Mouse (Mus musculus) MEL-GATA-1-ER (cell line): ENCODE measurements around the gene Olfr1411.

Experiments used
- DNase-seq: peaks from one replicate; pipeline ENCODE4 v3.0.0-alpha.2; 2012; ENCODE audit warnings: low read depth; ENCODE audit errors: extremely low read depth

Gene Olfr1411

DNA sequence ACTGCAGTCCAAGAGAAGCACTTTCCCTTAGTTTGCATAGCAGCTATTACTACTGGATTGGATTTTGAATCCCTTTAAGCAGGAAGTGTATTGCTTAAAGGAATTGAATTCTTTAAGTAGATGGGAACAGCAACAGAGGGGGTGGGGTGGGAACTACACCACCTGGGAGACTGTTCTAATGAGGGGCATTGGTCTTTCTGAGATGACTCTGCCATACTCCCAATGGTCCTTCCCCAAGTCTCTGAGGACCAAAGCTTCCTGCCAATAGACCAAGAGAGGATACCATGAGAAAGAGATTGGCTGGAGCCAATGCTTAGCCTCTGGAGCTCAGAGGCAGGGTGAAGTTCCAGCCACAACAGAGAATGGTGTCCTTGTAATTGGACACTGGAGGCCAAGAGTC lies at the start of gene Olfr1411:
Gene Olfr1411, plus strand, starts transcription at position 301 of the 400 bp plus-strand sequence.
- no peak for DNase-seq

DNA sequence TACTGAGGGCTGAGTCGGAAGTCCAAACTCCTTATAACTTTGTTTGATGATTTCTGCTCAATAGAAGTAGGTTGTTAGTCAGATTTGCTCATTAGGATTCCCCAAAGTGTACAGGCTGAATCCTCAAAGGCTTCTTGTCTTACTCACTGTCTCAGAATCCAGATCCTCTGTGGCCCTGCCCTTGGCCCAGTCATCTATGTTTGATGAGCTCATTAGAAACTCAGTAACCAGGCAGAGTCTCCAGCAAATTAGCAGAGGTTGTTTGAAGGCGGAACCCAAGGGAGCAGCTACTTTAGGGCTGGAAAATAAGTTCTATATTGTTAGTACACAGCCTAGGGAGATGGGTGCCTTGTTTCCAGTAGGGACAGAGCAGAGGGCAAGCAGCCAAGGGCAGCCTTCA lies 48.3 kb upstream of the Olfr1411 start:
- DNase-seq, result no peak

DNA sequence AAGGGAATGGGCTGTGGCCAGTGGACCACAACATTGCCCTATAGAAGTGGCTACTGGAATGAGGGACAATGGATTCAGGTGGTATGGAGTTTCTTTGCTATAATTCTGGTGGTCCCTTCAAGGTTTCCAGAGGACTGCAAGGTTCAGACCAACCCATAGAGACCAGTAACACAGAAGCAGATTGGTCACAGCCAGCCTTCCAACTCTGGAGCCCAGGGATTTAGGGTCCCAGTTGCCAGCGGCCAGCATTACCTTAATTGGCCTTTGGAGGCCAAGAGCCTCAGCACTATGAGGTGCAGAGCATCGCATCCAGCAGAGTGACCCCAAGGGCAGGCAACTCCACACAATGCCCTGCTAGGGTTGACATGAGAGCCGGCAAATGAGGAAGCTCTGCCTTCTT lies 23.2 kb upstream of the Olfr1411 start, which contains the start of gene Olfr1413:
Gene Olfr1413, plus strand, starts transcription at position 301 of the 400 bp plus-strand sequence.
- DNase-seq, result no peak

GRCm38 (mm10) chr1:92585479-92585878 lies 8.7 kb upstream of the Olfr1411 start, which contains the start of gene Olfr1412:
TSS of gene Olfr1412 (plus strand) at chr1:92585779.
- DNase-seq, result no peak

DNA sequence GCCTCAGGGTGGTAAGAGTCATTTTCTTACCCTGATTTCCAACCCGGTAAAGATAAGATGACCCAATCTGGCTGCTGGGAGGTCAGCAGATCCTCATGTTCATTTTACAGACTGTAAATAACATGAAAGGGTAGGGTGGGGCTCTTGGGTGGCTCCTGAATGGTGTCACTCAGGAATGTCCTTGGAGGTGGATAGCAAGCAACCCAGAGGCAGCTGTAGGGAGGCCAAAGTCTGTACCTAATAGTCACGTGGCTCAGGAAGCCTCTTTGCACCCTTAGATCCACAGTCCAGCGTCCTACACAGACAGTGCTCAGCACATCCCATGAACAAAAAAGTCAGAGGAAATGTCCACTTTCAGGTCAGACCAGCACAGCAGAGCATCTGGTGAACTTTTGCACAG lies 1.8 kb downstream of the Olfr1411 start:
- no peak for DNase-seq

GRCm38 (mm10) chr1:92605482-92605881 lies 11.3 kb downstream of the Olfr1411 start, which contains the start of gene Olfr1410:
TSS of gene Olfr1410 (plus strand) at chr1:92605782.
- DNase-seq, result no peak

- no peak for DNase-seq
These were observed 13.5 kb downstream of the Olfr1411 start for GRCm38 (mm10) chr1:92607711-92608110.

DNA sequence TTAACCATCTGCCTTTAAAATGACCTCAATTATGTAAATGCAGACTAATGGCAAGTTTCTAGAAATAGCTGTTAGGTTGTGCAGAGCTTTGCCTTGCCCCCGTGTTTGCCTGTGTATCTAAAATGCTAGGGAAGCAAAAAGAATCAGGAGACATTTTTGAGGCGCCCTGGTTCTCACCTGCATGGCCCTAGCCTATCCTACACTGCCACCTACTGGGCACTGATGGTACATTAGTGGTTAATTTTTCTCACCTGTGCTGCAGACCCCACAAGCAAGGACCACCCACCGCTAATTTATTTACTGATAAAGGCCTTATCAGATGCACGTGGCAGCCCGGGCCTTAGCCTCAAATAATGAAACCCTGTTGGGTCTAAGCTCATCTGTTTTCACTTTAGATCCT lies 16.8 kb downstream of the Olfr1411 start:
- DNase-seq, result peak; percentile 26

GRCm38 (mm10) chr1:92613175-92613574 lies 19.0 kb downstream of the Olfr1411 start:
- DNase-seq, result no peak

- peak; percentile 22 for DNase-seq
These were observed 20.3 kb downstream of the Olfr1411 start for GRCm38 (mm10) chr1:92614516-92614915.

- DNase-seq, result no peak
These were observed 21.8 kb downstream of the Olfr1411 start for GRCm38 (mm10) chr1:92616046-92616445.

- no peak for DNase-seq
These were observed 23.3 kb downstream of the Olfr1411 start, which contains the start of gene Olfr12 for GRCm38 (mm10) chr1:92617488-92617887. TSS of gene Olfr12 (plus strand) at chr1:92617788.

DNA sequence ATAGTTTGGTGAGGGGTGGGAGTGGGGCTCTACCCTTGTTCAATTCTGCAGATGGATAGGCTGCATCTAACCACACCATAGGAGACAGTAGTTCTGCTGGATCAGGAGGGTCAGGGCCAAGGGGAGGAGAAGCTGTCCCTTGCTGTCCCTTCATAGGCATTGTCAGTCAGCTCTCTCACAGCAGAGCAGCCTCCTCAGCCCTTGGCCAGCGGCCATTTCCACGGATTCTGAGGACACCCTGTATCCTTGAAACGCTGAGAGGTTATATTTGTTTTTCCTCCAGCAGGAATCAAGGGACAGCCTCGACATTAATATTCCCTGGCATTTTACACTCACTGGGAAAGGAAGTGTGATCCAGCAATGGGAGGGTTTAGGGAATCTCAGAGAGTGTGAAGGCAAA lies 24.1 kb downstream of the Olfr1411 start:
- no peak for DNase-seq

GRCm38 (mm10) chr1:92628227-92628626 lies 34.0 kb downstream of the Olfr1411 start:
- peak; percentile 67 for DNase-seq

GRCm38 (mm10) chr1:92632196-92632595 lies 38.0 kb downstream of the Olfr1411 start:
- no peak for DNase-seq

GRCm38 (mm10) chr1:92632948-92633347 lies 38.7 kb downstream of the Olfr1411 start:
- DNase-seq, result no peak

DNA sequence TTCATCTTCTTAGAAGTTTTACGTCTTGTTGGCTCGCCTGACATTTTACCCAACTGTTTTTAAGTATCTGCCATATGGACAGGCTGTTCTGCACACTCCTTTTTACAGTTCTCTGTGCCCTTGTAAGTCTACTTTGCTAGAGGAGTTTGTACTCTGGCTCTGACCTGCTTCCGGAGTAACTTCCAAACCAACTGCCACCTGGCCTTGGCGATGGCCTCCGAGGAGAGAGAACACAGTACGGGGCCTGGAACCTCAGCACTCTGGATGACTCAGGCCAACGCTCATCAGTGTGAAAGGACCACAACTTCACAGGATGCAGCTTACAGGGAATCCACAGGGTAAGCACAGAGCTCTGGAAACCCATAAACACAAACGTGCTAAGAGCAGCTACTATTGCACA lies 39.5 kb downstream of the Olfr1411 start:
- DNase-seq, result no peak

- DNase-seq, result no peak
These were observed 40.4 kb downstream of the Olfr1411 start for GRCm38 (mm10) chr1:92634569-92634968.

GRCm38 (mm10) chr1:92634976-92635599 lies 40.9 kb downstream of the Olfr1411 start:
- no peak for DNase-seq

GRCm38 (mm10) chr1:92636015-92636414 lies 41.8 kb downstream of the Olfr1411 start:
- no peak for DNase-seq

GRCm38 (mm10) chr1:92636676-92637075 lies 42.5 kb downstream of the Olfr1411 start:
- no peak for DNase-seq

DNA sequence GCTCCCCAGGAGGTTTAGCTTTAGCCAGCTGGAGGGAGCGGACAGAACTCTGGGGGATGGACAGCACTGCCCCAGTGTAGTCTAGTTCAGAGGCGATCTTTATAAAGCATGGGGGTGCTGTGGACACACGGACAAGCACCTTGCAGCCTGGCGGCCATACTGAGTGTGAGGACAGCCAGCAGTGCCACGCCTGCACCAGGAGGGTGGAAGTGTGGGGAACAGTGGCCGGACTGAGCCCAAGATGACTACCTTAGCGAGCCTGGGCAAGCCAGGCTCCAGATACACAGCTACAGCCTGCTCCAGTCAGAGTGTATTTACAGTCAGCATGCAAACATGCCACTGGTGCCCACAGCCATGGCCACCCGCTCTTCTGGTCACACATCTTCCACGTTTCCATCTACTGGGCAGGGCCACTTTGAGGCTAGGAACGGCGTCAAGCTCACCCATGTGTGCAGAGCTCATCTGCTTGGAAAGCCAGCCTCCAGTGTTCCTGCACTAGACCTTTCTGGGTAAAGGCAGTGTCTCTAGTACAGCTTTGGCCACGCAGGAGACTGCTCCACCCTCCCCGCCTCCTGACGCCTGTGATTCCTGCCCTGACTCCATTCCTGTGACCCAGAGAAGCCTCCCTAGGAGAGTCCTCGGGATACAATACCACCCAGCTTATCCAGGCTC lies 43.4 kb downstream of the Olfr1411 start:
- no peak for DNase-seq

DNA sequence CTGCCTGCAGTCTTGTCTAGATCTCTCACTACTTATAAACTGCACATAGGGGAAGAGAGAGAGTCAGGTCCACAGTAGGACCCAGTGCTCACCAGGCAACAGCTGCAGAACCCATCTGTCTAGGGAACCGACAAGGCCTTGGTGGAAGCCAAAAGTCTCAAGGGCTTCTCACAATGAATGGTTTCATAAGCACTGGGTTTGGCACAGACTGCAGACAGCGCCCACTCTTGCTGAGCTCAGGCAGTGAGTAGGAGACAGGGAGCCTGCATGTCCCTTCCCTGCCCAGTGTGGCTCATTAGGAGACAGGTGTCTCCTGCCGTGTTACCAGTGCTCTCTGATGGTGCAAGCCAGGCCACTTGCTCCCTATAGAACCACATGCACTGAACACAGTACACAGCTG lies 44.0 kb downstream of the Olfr1411 start:
- DNase-seq, result no peak
